Mouse (Mus musculus): ENCODE measurements around the gene Nbeal1. TPM values are rescaled to one million over a fixed set of nuclear protein-coding genes. Genes with fewer than 3 reads are reported as not detected.
A peak's percentile ranks its signal among the peaks of the same experiment; 100 is the strongest.

Nbeal1 gene
- polyA plus RNA-seq, 1 experiment from 2014 or later: 8.0 TPM

DNA sequence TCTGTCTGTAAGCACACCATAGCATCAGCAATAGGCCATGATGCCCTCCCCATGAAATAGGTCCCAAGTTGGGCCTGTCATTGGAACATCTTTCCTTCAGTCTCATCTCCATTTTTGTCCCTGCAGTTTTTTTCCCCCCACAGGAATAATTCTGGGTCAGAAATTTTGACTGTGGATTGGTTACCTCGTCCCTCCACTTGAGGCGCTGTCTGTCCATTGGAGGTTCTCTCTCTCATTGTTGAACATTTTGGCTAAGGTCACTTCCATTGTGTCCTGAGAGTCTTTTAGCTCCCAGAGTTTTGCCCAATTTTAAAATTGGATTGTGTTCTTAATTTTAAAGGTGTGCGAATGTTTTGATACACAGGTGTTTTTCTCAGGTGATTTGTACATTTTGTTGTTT is 16.4 kb downstream of the Nbeal1 start:
- no peak overlapping the region for H3K27ac ChIP-seq
- no peak for ATAC-seq (ENCODE audit: low FRiP score, low read depth)
- no peak overlapping the region for H3K4me2 ChIP-seq (replicated peaks)
- WGBS: 72% methylated on average over 3 of the region's 3 CpGs
- no peaks in the 10 kb centered on the region for H3K27me3 ChIP-seq
- no peaks in the 10 kb centered on the region for H3K4me1 ChIP-seq
- no peaks in the 10 kb centered on the region for H3K9me3 ChIP-seq
- no peak overlapping the region for H3K9ac ChIP-seq
- H3K4me3 ChIP-seq: no peak overlapping the region
- peaks cover 28% of the 10 kb centered on the region for H3K36me3 ChIP-seq

DNA sequence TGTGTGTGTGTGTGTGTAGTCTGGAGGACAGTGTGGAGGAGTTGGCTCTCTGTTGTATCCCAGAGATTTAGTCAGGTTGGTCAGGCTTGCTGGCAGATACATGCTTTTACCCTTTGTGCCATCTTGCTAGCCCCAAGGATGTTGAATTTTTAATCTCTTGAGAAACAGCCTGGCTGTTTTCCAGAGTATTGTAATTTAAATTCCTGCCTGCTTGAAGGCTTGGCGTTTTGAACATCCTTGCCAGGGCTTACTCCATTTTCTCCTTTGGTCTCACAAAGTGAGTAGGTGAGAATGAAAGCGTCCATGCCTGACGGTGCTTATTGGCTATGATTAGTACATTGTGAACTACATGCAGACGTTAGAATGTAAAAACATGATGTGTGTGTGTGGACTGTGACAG is 18.6 kb downstream of the Nbeal1 start:
- H3K9me3 ChIP-seq: no peaks in the 10 kb centered on the region
- ATAC-seq (ENCODE audit: low FRiP score, low read depth): no peak
- H3K4me2 ChIP-seq (replicated peaks): no peak overlapping the region
- H3K4me1 ChIP-seq: no peaks in the 10 kb centered on the region
- 73% methylated on average over 4 of the region's 4 CpGs for WGBS
- H3K4me3 ChIP-seq: no peak overlapping the region
- H3K9ac ChIP-seq: no peak overlapping the region
- peaks cover 47% of the 10 kb centered on the region for H3K36me3 ChIP-seq
- no peaks in the 10 kb centered on the region for H3K27me3 ChIP-seq
- no peak overlapping the region for H3K27ac ChIP-seq

DNA sequence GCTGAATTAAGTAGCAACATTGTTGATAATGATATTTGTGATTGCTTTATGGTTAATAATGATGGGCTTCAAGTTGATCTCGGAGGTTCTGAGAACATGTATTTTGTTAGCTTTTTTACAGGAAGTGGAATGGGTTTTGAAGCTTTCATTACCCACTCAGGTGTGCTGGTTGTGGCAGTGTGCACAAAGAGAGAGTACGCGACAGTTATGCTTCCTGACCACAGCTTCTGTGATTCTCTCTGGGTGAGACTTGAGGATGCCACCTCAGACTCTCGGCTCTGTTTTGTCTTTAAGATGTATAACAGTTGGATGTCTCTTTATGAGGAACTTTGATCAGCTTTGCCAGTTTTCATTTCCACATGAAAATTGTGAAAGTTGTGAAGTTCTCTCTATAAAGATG is 55.9 kb downstream of the Nbeal1 start:
- Histone ChIP-seq H3K36me3 (peaks cover 44% of the 10 kb centered on the region), H3K4me1 (no peaks in the 10 kb centered on the region), H3K4me2 (replicated peaks) (no peak overlapping the region), H3K4me3 (no peak overlapping the region), H3K27ac (no peak overlapping the region), H3K9ac (no peak overlapping the region), H3K9me3 (no peaks in the 10 kb centered on the region), H3K27me3 (no peaks in the 10 kb centered on the region)
- 89% methylated on average over 4 of the region's 4 CpGs for WGBS
- no peak for ATAC-seq (ENCODE audit: low FRiP score, low read depth)

DNA sequence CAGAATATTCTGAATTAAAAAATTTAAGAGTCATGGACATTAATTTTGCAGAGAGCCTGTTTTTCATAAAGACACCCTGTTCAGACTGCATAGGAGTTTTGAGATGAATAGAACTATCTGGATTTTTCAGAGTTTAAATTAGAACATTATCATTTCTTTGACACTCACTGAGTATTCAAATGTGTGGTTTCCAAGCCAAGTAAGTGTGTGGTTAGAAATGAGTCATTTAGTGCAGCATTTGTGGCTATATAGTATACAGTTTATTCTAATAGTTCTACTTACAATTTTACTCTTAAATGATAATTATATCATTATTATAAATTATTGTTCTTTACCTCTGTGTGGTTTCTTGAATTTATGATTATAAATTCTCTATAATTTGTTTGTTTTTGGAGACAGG is 60.0 kb downstream of the Nbeal1 start:
- no peak overlapping the region for H3K27ac ChIP-seq
- H3K27me3 ChIP-seq: no peaks in the 10 kb centered on the region
- ATAC-seq (ENCODE audit: low FRiP score, low read depth): no peak
- H3K9me3 ChIP-seq: no peaks in the 10 kb centered on the region
- no peak overlapping the region for H3K4me3 ChIP-seq
- H3K36me3 ChIP-seq: peaks cover 38% of the 10 kb centered on the region
- no peak overlapping the region for H3K9ac ChIP-seq
- no peak overlapping the region for H3K4me2 ChIP-seq (replicated peaks)
- no peaks in the 10 kb centered on the region for H3K4me1 ChIP-seq

DNA sequence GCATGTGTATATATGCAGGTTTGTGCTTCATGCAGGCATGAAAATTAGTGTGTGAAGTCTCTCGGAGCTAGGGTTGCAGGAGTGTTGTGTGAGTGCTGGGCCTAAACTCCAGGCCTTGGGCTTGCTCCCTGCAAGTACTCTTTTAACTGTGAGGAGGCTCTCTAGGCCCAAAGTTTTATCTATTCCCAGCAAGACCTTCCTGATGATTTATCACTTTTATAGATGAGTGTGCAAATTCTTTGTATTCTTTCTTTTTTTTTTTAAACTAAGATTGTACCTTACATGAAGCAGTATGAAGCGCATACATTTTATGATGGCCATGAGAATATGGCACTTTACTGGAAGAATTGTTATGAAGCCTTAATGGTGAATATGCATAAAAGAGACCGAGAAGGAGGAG is 87.7 kb downstream of the Nbeal1 start:
- Histone ChIP-seq H3K9me3 (no peaks in the 10 kb centered on the region), H3K4me1 (no peaks in the 10 kb centered on the region), H3K27ac (no peak overlapping the region), H3K36me3 (peaks cover 36% of the 10 kb centered on the region), H3K9ac (no peak overlapping the region), H3K27me3 (no peaks in the 10 kb centered on the region), H3K4me2 (replicated peaks) (no peak overlapping the region), H3K4me3 (no peak overlapping the region)
- WGBS: 90% methylated on average over 3 of the region's 3 CpGs
- no peak for ATAC-seq (ENCODE audit: low FRiP score, low read depth)

DNA sequence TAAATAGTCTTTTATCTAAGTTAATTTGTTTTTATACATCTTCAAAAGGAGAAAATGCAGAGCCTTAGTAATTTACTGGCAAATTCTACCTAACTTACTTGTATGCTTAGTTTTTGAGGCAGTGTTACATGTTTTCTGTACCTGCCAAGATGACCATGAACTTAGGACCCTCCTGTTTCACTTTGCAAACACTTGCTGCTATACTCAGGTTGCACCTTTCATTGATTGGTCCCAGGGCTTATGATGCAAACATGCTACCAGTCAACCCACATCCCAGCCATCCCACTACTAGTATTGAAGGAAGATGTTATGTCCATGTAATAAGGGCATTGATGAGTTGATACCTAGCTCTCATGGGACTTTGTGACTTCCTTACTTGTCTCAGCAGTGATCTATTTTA is 88.9 kb downstream of the Nbeal1 start:
- H3K36me3 ChIP-seq: peaks cover 27% of the 10 kb centered on the region
- no peaks in the 10 kb centered on the region for H3K9me3 ChIP-seq
- no peak overlapping the region for H3K4me2 ChIP-seq (replicated peaks)
- no peaks in the 10 kb centered on the region for H3K27me3 ChIP-seq
- no peak for ATAC-seq (ENCODE audit: low FRiP score, low read depth)
- H3K4me1 ChIP-seq: no peaks in the 10 kb centered on the region
- H3K4me3 ChIP-seq: no peak overlapping the region
- H3K27ac ChIP-seq: no peak overlapping the region
- no peak overlapping the region for H3K9ac ChIP-seq

DNA sequence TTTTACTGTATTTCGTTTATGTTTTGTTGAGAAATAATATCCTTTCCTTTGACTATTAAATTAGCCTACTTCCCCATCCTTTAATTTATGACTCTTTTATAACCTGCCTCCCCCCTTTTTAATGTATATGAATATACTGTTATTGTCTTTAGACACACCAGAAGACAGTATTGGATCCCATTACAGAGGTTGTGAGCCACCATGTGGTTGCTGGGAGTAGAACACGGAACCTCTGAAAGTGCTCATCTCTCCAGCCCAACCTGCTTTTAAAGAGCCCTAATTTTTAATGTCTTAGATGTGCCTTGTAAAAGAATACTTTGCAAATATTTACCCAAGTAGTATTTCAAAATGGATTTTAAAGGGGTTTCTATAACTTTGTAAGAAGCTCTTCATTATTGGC is 92.1 kb downstream of the Nbeal1 start:
- H3K4me2 ChIP-seq (replicated peaks): no peak overlapping the region
- H3K27me3 ChIP-seq: no peaks in the 10 kb centered on the region
- H3K4me1 ChIP-seq: no peaks in the 10 kb centered on the region
- no peak for ATAC-seq (ENCODE audit: low FRiP score, low read depth)
- peaks cover 17% of the 10 kb centered on the region for H3K36me3 ChIP-seq
- H3K9ac ChIP-seq: no peak overlapping the region
- no peak overlapping the region for H3K27ac ChIP-seq
- H3K4me3 ChIP-seq: no peak overlapping the region
- 76% methylated on average over 2 of the region's 2 CpGs for WGBS
- H3K9me3 ChIP-seq: no peaks in the 10 kb centered on the region

DNA sequence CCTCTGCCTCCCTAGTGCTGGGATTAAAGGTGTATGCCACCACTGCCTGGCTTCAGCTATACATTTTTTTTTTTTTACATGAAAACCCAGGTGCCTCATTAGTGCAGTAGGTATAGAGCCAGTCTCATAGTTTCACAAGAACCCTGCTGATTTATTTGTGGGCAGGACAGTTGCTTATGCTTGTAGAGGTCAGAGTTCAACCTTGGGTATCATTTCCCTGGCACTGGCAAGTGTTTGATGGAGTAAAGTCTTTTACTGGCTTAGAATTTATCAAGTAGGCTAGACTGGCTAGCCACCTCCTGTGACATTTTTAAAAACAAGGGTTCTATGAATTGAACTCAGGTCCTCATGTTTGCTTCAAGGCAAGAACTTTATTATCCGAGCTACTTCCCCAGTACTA is 113.5 kb downstream of the Nbeal1 start:
- Histone ChIP-seq H3K4me1 (no peaks in the 10 kb centered on the region), H3K27ac (no peak overlapping the region), H3K27me3 (no peaks in the 10 kb centered on the region), H3K4me2 (replicated peaks) (no peak overlapping the region), H3K9me3 (no peaks in the 10 kb centered on the region), H3K4me3 (no peak overlapping the region), H3K36me3 (peaks cover 42% of the 10 kb centered on the region), H3K9ac (no peak overlapping the region)
- ATAC-seq (ENCODE audit: low FRiP score, low read depth): no peak
- WGBS: 73% methylated on average over 1 of the region's 1 CpGs

DNA sequence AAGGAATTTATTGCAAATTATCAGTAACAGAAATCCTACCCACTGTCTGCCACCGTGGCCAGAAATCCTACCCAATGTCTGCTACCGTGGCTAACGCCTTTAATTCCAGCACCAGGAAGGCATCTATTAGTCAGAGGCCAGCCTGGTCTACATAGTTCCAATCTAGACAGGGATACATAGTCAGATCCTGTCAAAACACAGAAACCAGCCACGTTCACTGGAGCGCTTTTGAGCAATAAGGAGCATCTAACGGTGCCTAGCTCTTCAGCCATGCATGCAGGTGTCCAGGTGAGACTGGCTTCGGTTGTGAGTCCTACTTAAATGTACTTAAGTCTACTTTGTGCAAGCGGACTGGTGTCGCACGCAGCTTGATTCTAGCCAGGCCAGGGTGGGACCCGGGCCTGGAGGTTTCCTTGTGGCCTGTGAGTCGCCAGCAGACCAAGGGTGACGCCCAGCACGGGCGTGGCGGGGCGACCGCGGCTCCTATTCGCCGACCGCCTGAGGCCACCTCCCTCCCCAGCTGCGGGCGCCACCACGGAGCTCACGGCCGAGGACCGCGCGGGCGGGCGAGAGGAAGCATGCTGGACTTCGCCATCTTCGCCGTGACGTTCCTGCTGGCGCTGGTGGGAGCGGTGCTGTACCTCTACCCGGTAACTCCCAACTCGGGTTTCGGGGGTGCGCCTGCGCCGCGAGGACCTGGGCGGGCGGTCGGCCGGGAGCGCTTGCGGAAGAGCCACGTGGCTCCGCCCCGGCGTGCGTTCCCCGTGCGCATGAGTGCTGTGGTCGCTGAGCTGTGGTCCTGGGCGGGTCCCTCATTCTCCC is 162.6 kb downstream of the Nbeal1 start, which contains the start of gene Cyp20a1:
Cyp20a1 (plus strand) TSS at position 516 of the 822 bp plus-strand sequence.
- H3K4me3 ChIP-seq: peak within 1 kb of the TSS; percentile 63
- H3K9me3 ChIP-seq: no peaks in the 10 kb centered on the region
- peaks cover 16% of the 10 kb centered on the region for H3K4me1 ChIP-seq
- peak; percentile 97 for ATAC-seq (ENCODE audit: low FRiP score, low read depth)
- H3K36me3 ChIP-seq: peaks cover 12% of the 10 kb centered on the region
- peak within 1 kb of the TSS; percentile 75 for H3K4me2 ChIP-seq (replicated peaks)
- no peaks in the 10 kb centered on the region for H3K27me3 ChIP-seq
- 2% methylated on average over 48 of the region's 60 CpGs for WGBS
- peak within 1 kb of the TSS; percentile 75 for H3K9ac ChIP-seq
- peak within 1 kb of the TSS; percentile 92 for H3K27ac ChIP-seq

DNA sequence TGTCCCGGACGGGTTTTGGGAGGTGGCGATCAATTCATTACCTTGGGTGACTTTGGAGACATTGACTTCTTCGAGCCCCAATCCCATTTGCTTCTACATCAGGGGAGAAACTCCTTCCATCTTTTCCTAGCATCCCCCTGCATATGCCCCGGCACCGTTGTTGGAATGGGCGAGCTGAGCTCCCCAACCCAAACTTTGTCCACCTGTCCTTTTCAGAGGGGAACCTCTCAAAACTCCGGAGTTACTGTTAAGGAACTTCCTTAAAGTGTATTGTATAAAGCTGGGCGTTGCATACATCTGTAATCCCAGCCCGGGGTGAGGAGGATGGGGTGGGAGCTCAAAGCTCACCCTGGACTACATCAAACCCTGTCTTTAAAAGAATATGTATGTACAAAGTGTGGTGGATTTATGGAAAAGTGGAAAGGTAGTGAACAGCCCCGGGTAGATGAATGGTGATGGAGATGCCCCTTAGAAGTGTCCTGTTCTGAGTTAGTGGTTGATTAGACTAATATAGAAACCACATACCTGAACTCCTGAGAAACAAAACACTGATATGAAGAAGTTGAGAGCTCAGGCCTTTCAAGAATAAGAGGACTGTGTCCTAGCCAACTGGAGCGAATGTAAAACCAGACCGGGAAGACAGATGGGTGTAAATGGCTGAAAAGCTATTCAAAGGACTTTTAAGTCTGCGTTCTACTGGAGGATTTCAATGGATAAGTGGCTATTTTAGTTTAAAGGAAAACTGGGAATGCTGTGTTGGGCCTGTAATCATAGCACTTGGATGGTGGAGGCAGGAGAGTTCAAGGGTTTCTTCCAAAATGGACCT is 163.4 kb downstream of the Nbeal1 start:
- ATAC-seq (ENCODE audit: low FRiP score, low read depth): peak; percentile 12; the same call in 1 of the 2 replicates
- H3K36me3 ChIP-seq: peaks cover 8% of the 10 kb centered on the region

DNA sequence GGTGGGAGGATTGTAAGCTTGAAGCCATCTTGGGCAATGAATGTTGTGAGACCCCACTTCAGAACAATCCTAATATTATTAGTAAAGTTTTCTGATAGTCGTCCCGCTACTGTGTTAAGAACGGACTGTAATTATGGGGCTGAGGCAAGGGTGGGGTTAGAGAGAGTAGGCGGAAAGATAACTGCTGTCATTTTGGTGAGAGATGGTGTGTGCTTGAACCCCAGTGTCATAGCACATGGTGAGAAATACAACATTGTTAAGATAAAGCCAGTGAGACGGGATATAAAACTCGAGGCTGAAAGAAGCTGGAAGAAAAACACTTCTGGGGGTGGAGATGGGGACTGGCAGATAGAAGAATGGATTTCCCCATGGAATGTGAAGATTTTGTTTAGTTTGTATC is 164.3 kb downstream of the Nbeal1 start:
- Histone ChIP-seq H3K4me1 (peaks cover 16% of the 10 kb centered on the region), H3K4me3 (no peak overlapping the region), H3K9ac (no peak overlapping the region), H3K4me2 (replicated peaks) (no peak overlapping the region; the same call in 1 of the 2 replicates), H3K27ac (no peak overlapping the region), H3K27me3 (no peaks in the 10 kb centered on the region), H3K9me3 (peaks cover 4% of the 10 kb centered on the region), H3K36me3 (0 out of 2 replicates have a peak, but pooled peaks cover 3% of the 10 kb centered on the region)
- WGBS: 94% methylated on average over 6 of the region's 6 CpGs
- no peak for ATAC-seq (ENCODE audit: low FRiP score, low read depth)

More for the DNA sequence above, 163.4 kb downstream of the Nbeal1 start:
- Histone ChIP-seq H3K9me3 (no peaks in the 10 kb centered on the region), H3K27ac (peak overlapping the region; percentile 92), H3K4me3 (peak overlapping the region; percentile 63), H3K4me2 (replicated peaks) (peak overlapping the region; percentile 75), H3K4me1 (peaks cover 16% of the 10 kb centered on the region), H3K9ac (peak overlapping the region; percentile 75), H3K27me3 (no peaks in the 10 kb centered on the region)
- WGBS: 14% methylated on average over 14 of the region's 14 CpGs

DNA sequence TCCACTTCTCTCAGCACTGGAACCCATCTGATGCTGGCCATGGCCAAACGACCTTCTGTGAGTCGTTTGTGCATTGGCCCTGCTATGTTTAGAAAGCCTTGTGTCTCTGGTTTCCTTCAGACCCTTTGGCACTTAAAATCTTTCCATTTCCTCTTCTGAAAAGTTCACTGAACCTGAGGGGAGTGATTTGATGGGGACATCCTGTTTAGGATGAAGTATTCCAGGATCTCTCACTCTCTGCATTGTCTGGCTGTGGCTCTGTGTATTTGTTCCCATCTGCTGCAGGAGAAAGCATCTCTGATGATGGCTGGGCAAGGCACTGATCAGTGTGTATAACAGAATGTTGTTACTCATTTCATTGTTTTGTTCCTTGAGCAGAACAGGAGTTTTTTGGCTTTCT is 165.3 kb downstream of the Nbeal1 start:
- Histone ChIP-seq H3K4me2 (replicated peaks) (no peak overlapping the region), H3K4me1 (peaks cover 16% of the 10 kb centered on the region), H3K27ac (no peak overlapping the region), H3K4me3 (no peak overlapping the region), H3K9me3 (peaks cover 10% of the 10 kb centered on the region), H3K36me3 (0 out of 2 replicates have a peak, but pooled peaks cover 3% of the 10 kb centered on the region), H3K9ac (no peak overlapping the region), H3K27me3 (no peaks in the 10 kb centered on the region)
- ATAC-seq (ENCODE audit: low FRiP score, low read depth): no peak
- WGBS: 65% methylated on average over 2 of the region's 2 CpGs
